Mouse (Mus musculus) monocyte, adult 59 days (primary cell): ENCODE measurements around the gene 1700047I17Rik2. TPM values are rescaled to one million over a fixed set of nuclear protein-coding genes. Genes with fewer than 3 reads are reported as not detected.

Source experiments
- total RNA-seq, 2 experiments: library from RNA; stranded (reverse); gene quantifications; one replicate each; pipeline ENCODE4 v1.2.4; 2023

1700047I17Rik2 gene
- total RNA-seq, result 10 to 100 TPM in 1 of 2 experiments, 1 to 10 TPM in 1; 1.7 to 11.6 TPM

DNA sequence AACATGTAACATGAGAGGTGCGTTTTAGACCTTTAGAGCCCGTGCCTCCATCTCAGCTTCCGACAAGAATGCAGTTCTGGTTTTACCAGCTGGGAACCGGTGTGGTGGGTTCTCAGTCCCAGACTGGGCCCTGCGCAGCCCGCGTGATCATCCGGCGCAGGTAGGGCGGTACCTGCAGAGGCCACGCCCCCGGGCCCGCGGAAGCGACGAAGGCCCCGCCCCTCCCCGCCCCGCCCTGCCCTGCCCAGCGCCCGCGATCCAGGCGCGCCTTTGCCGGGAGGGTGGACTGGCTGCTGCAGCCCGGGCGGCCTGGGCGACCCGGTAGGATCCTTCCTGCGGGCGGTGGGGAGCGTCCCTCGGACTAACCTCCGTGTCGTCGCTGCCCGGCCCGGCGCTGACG is at the start of gene 1700047I17Rik2:
Gene 1700047I17Rik2, plus strand, starts transcription at position 287 of the 400 bp plus-strand sequence.

DNA sequence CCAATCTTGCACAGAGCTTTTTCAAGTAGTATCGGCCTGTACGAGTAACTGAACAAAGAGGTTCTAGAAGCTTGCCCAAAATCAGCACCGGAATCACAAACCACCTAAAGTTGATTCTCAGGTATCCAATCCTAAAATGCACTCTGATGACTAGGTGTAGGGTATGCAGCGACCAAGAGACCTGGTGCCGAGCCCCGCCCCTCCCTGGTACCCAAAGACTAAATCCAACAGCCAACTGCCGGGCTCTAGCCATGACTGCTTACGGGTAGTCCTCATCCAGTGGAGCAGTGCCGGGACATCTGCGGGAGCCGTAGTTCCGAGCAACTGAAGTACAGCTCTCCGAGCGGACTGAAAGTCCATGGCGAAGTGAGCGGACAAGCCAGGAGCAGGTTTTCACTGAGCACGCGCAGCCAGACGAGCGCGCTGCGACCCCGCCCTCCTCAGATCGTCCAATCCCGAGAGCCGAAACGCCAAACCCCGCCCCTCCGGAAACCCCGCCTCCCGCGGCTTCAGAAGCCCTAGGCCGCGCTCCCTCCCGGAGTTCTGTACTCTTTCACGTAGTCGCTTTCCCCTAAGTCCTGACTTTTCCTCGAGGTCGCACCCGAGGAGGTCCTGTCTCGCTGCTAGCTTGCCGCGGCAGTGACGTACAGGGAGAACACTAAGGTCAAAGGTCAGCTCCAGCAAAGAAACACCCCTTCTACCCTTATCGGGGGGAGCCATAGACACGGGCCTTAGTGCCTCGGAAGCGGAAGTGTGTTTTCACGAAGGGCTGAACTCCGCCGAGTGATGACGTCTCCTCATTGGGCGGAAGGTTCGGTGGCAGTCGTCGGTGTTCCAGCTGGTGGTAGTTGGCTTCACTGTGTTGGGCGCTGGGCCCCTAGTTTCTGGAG is 44.6 kb upstream of the 1700047I17Rik2 start, which contains the start of gene Srp54b:
Gene Srp54b, plus strand, starts transcription at position 546 of the 890 bp plus-strand sequence.

DNA sequence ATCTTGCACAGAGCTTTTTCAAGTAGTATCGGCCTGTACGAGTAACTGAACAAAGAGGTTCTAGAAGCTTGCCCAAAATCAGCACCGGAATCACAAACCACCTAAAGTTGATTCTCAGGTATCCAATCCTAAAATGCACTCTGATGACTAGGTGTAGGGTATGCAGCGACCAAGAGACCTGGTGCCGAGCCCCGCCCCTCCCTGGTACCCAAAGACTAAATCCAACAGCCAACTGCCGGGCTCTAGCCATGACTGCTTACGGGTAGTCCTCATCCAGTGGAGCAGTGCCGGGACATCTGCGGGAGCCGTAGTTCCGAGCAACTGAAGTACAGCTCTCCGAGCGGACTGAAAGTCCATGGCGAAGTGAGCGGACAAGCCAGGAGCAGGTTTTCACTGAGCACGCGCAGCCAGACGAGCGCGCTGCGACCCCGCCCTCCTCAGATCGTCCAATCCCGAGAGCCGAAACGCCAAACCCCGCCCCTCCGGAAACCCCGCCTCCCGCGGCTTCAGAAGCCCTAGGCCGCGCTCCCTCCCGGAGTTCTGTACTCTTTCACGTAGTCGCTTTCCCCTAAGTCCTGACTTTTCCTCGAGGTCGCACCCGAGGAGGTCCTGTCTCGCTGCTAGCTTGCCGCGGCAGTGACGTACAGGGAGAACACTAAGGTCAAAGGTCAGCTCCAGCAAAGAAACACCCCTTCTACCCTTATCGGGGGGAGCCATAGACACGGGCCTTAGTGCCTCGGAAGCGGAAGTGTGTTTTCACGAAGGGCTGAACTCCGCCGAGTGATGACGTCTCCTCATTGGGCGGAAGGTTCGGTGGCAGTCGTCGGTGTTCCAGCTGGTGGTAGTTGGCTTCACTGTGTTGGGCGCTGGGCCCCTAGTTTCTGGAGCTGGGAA is 30.5 kb downstream of the 1700047I17Rik2 start, which contains the start of gene Srp54c:
Gene Srp54c, plus strand, starts transcription at position 543 of the 894 bp plus-strand sequence.

Other genes with a start within 250 kb of the 1700047I17Rik2 start
- gene Gm20403, start 213.1 kb upstream of the 1700047I17Rik2 start, total RNA-seq, result not detected
- 100 to 1,000 TPM; 133 to 137 TPM for gene Baz1a, start 185.2 kb upstream of the 1700047I17Rik2 start, total RNA-seq
- 1 to 10 TPM; 4.3 to 4.4 TPM for gene 2700097O09Rik, start 119.5 kb upstream of the 1700047I17Rik2 start, total RNA-seq
- gene Srp54a, start 119.3 kb upstream of the 1700047I17Rik2 start, total RNA-seq, result 10 to 100 TPM; 50.9 to 57.1 TPM
- 1 to 10 TPM in 1 of 2 experiments, not detected in 1; 9.9 TPM for gene Fam177a, start 75.1 kb upstream of the 1700047I17Rik2 start, total RNA-seq
- gene Srp54b, start 44.5 kb upstream of the 1700047I17Rik2 start, total RNA-seq, result 10 to 100 TPM; 30.6 to 52.2 TPM
- gene Srp54c, start 30.6 kb downstream of the 1700047I17Rik2 start, total RNA-seq, result 10 to 100 TPM; 16.4 to 19.5 TPM
- gene 1110008L16Rik, start 100.0 kb downstream of the 1700047I17Rik2 start, total RNA-seq, result 1 to 10 TPM; 6.9 to 9.0 TPM
- gene Ppp2r3c, start 103.4 kb downstream of the 1700047I17Rik2 start, total RNA-seq, result 10 to 100 TPM; 21.5 to 21.6 TPM
- 100 to 1,000 TPM; 101 to 105 TPM for gene Psma6, start 184.6 kb downstream of the 1700047I17Rik2 start, total RNA-seq